Mouse (Mus musculus): ENCODE data around the gene Rbm12. TPM values are rescaled to one million over a fixed set of nuclear protein-coding genes. Genes with fewer than 3 reads are reported as not detected.

Rbm12 gene
- polyA plus RNA-seq, 1 experiment from 2014 or later, result 20.0 TPM

Other genes with a start within 250 kb of the Rbm12 start
- 76.1 and 83.4 TPM in 2 replicates for gene Uqcc1, start 181.7 kb downstream of the Rbm12 start, polyA plus RNA-seq (2014; fragmentation: Nextera tagmentation; extraction: Ambion mirVana)
- gene Gm15557, start 171.2 kb downstream of the Rbm12 start, polyA plus RNA-seq (2014; fragmentation: Nextera tagmentation; extraction: Ambion mirVana), result not detected in 2 replicates
- 0.19 and 0.30 TPM in 2 replicates for gene Gdf5, start 166.6 kb downstream of the Rbm12 start, polyA plus RNA-seq (2014; fragmentation: Nextera tagmentation; extraction: Ambion mirVana)
- gene Cep250, start 155.5 kb downstream of the Rbm12 start, polyA plus RNA-seq (2014; fragmentation: Nextera tagmentation; extraction: Ambion mirVana), result 20.9 and 23.3 TPM in 2 replicates
- 1.6 and 2.8 TPM in 2 replicates for gene 6430550D23Rik, start 104.0 kb downstream of the Rbm12 start, polyA plus RNA-seq (2014; fragmentation: Nextera tagmentation; extraction: Ambion mirVana)
- gene Ergic3, start 103.9 kb downstream of the Rbm12 start, polyA plus RNA-seq (2014; fragmentation: Nextera tagmentation; extraction: Ambion mirVana), result 146 and 166 TPM in 2 replicates
- gene Fer1l4, start 59.0 kb downstream of the Rbm12 start, polyA plus RNA-seq (2014; fragmentation: Nextera tagmentation; extraction: Ambion mirVana), result not detected in 2 replicates
- 4.1 and 4.7 TPM in 2 replicates for gene Spag4, start 46.8 kb downstream of the Rbm12 start, polyA plus RNA-seq (2014; fragmentation: Nextera tagmentation; extraction: Ambion mirVana)
- gene Cpne1, start within 50 bp of the Rbm12 start, polyA plus RNA-seq (2014; fragmentation: Nextera tagmentation; extraction: Ambion mirVana), result 55.8 and 62.5 TPM in 2 replicates
- 10.8 and 12.1 TPM in 2 replicates for gene Gm28036, start 15.1 kb upstream of the Rbm12 start, polyA plus RNA-seq (2014; fragmentation: Nextera tagmentation; extraction: Ambion mirVana)
- 371 and 439 TPM in 2 replicates for gene Romo1, start 32.1 kb upstream of the Rbm12 start, polyA plus RNA-seq (2014; fragmentation: Nextera tagmentation; extraction: Ambion mirVana)
- gene Nfs1, start 32.2 kb upstream of the Rbm12 start, polyA plus RNA-seq (2014; fragmentation: Nextera tagmentation; extraction: Ambion mirVana), result 87.5 and 91.4 TPM in 2 replicates
- 485 and 514 TPM in 2 replicates for gene Rbm39, start 68.3 kb upstream of the Rbm12 start, polyA plus RNA-seq (2014; fragmentation: Nextera tagmentation; extraction: Ambion mirVana)
- gene Phf20, start 84.5 kb upstream of the Rbm12 start, polyA plus RNA-seq (2014; fragmentation: Nextera tagmentation; extraction: Ambion mirVana), result 33.8 and 42.9 TPM in 2 replicates
- gene Cnbd2, start 200.3 kb upstream of the Rbm12 start, polyA plus RNA-seq (2014; fragmentation: Nextera tagmentation; extraction: Ambion mirVana), result 2.6 and 2.9 TPM in 2 replicates
- 58.9 and 63.6 TPM in 2 replicates for gene Scand1, start 200.7 kb upstream of the Rbm12 start, polyA plus RNA-seq (2014; fragmentation: Nextera tagmentation; extraction: Ambion mirVana)

All from liver, embryonic 11.5 days (tissue).